Mouse (Mus musculus) lung, adult 2 months (tissue): Measurements from ENCODE around the gene Fsip1. TPM values are rescaled to one million over a fixed set of nuclear protein-coding genes. Genes with fewer than 3 reads are reported as not detected.

Source experiments
- DNase-seq: peaks from one replicate; pipeline ENCODE4 v3.0.0; 2022
- H3K4me1 ChIP-seq: fragments of 200-500 bp; 2 replicates; pipeline ENCODE4 v1.6.1; 2011; ENCODE audit warnings: low read length; ENCODE audit not compliant: control insufficient read depth, insufficient read depth
- H3K4me3 ChIP-seq: fragments of 200-500 bp; replicated peaks from 2 replicates; pipeline ENCODE3; 2011; ENCODE audit warnings: low read depth, mild to moderate bottlenecking, control low read depth, low read length; ENCODE audit errors: extremely low read depth
- CTCF ChIP-seq: fragments of 200-500 bp; IDR thresholded peaks from 2 replicates; pipeline ENCODE4 v1.5.1; 2011; ENCODE audit warnings: mild to moderate bottlenecking, low read length, control low read depth; ENCODE audit not compliant: insufficient read depth
- POLR2A ChIP-seq: fragments of 200-500 bp; IDR thresholded peaks from 2 replicates; pipeline ENCODE4 v1.6.1; 2011; ENCODE audit warnings: low read depth, mild to moderate bottlenecking, control low read depth, low read length, borderline replicate concordance; ENCODE audit errors: extremely low read depth
- WGBS: fragments of 180-500 bp; shearing (Covaris S2); methylation state at CpG from one replicate; pipeline ENCODE4 v1.1.7; 2018; 5-methylcytosine and 5-hydroxymethylcytosine counted together
- polyA plus RNA-seq: library from polyadenylated mRNA; depleted of rRNA; stranded (reverse); fragments of >200 nt; gene quantifications from 2 replicates; pipeline ENCODE4 v1.2.3, GENCODE M21; 2012

Fsip1 gene
- polyA plus RNA-seq, 1 experiment, result 0.60 TPM

DNA sequence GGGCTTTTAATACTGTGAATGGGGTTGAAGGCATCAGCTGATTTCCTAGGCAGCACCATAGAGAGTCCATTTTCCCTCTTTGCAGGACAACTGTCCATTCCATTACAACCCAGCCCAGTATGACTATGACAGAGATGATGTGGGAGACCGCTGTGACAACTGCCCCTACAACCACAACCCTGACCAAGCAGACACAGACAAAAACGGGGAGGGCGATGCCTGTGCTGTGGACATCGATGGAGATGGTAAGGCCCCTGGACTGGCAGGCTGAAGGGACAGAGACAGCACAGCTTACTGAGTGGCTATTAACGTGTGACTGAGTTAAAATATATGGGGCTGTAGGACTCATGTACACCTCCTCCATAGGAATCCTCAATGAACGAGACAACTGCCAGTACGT, 136.0 kb downstream of the Fsip1 start:
- WGBS, result 90% methylated on average over 7 of the region's 7 CpGs
- no peak overlapping the region for H3K4me3 ChIP-seq
- TF ChIP-seq CTCF (no peak), POLR2A (no peak)
- peaks cover 3% of the 10 kb centered on the region; the same call in 1 of the 2 replicates for H3K4me1 ChIP-seq
- DNase-seq, result no peak

DNA sequence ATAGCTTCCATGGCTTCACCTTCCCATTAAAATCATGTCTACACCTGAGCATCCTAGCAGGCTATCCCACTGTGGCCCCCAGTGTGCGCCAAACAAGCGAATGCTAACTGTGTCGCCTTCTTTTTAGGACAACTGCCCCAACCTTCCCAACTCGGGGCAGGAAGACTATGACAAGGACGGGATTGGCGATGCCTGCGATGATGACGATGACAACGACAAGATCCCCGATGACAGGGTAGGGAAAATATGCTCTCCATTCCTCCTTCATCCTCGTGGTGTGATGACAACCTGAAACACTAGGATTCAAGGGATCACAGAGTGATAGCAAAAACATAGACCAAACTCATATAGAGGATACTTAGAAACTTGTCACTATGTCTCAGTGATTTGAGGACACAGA, 136.7 kb downstream of the Fsip1 start:
- TF ChIP-seq CTCF (no peak), POLR2A (no peak)
- Histone ChIP-seq H3K4me3 (no peak overlapping the region), H3K4me1 (peaks cover 3% of the 10 kb centered on the region; the same call in 1 of the 2 replicates)
- DNase-seq, result no peak
- WGBS, result 92% methylated on average over 11 of the region's 11 CpGs

DNA sequence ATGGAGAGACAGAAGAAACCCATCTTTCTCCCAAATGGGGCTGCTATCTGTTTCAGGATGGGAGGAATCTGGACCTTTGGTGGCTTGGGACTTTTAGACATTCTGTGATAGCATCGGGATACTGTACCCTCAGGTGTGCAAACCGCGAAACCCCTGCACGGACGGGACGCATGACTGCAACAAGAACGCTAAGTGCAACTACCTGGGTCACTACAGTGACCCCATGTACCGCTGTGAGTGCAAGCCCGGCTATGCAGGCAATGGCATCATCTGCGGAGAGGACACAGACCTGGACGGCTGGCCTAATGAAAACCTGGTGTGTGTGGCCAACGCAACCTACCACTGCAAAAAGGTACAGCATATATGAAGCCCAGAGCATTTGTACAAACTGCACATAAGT, 137.1 kb downstream of the Fsip1 start:
- no peak for DNase-seq
- TF ChIP-seq POLR2A (no peak), CTCF (no peak)
- Histone ChIP-seq H3K4me1 (0 out of 2 replicates have a peak, but pooled peaks cover 3% of the 10 kb centered on the region), H3K4me3 (no peak overlapping the region)
- WGBS, result 94% methylated on average over 12 of the region's 12 CpGs

DNA sequence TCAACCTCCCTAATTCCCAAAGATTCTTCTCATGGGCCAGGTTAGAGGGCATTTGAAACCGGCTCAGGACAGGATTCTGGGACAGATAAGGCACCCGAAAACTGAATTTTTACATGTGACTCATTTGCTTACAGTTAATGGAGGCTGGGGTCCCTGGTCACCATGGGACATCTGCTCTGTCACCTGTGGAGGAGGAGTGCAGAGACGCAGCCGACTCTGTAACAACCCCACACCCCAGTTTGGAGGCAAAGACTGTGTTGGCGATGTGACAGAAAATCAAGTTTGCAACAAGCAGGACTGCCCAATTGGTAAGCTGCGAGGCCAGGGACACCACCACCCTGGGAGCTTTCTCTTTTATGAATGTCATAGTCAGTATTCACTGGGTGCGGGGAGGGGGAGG, 138.3 kb downstream of the Fsip1 start:
- H3K4me1 ChIP-seq, result no peaks in the 10 kb centered on the region
- WGBS, result 84% methylated on average over 7 of the region's 7 CpGs
- no peak for DNase-seq

DNA sequence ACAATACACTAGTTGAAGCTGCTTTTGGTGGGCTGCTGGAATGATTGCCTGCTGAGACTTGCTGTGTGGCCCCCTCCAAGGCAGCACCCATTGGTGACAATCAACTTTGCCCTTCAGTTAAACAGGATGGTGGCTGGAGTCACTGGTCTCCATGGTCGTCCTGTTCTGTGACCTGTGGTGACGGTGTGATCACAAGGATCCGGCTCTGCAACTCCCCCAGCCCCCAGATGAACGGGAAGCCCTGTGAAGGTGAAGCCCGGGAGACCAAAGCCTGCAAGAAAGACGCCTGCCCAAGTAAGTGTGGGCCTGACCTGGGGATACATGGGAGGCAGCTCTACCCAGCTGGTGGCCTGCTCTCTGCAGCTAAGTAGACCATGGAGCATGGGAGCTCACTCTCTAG, 138.7 kb downstream of the Fsip1 start:
- Histone ChIP-seq H3K4me1 (no peaks in the 10 kb centered on the region), H3K4me3 (no peak overlapping the region)
- DNase-seq, result no peak
- 77% methylated on average over 6 of the region's 6 CpGs for WGBS
- TF ChIP-seq CTCF (no peak), POLR2A (no peak)

More for the DNA sequence above, 138.3 kb downstream of the Fsip1 start:
- no peak overlapping the region for H3K4me3 ChIP-seq
- TF ChIP-seq CTCF, result no peak
- no peak for TF ChIP-seq POLR2A

DNA sequence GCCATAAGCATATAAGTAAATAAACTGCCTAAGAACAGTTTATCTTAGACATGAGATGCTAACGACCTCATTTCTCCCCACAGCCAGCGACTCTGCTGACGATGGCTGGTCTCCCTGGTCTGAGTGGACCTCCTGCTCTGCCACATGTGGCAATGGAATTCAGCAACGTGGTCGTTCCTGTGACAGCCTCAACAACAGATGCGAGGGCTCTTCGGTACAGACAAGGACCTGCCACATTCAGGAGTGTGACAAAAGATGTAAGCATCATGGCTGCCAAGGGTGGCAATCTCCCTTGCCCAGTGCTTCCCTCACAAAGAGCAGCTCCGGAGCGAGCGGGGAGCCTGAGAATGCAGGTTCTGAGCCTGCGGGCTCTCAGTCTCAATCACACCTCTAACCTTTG, 139.4 kb downstream of the Fsip1 start:
- Histone ChIP-seq H3K4me1 (no peaks in the 10 kb centered on the region), H3K4me3 (no peak overlapping the region)
- TF ChIP-seq POLR2A (no peak), CTCF (no peak)
- WGBS, result 63% methylated on average over 11 of the region's 11 CpGs
- no peak for DNase-seq

DNA sequence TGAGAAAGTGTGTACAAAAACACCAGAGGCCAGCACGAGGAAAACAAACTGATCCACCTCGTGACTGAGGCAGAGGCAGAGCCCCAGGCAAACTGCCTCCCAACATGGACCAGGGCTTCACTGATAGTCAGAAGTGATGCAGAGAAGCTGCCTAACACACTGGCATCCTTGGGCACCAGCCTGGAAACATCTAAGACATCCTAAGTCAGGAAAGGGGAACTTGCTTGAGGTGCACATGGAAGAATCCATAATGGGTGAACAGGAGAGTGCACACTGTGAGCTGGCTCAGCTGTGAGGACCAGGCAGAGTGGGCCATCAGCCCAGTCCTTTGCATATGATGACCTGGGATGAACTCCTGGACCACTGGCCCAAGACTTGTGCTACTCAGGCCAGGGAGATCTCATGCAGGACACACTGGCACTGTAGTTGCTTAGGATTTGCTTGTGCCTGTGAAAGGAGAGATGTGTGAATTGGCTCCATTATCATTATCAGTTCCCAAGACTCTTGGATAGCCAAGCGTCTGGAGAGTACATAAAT, 139.9 kb downstream of the Fsip1 start:
- WGBS, result 62% methylated on average over 3 of the region's 3 CpGs
- Histone ChIP-seq H3K4me3 (no peak overlapping the region), H3K4me1 (peaks cover 1% of the 10 kb centered on the region; the same call in 1 of the 2 replicates)
- TF ChIP-seq POLR2A, result no peak
- TF ChIP-seq CTCF, result no peak
- no peak for DNase-seq

DNA sequence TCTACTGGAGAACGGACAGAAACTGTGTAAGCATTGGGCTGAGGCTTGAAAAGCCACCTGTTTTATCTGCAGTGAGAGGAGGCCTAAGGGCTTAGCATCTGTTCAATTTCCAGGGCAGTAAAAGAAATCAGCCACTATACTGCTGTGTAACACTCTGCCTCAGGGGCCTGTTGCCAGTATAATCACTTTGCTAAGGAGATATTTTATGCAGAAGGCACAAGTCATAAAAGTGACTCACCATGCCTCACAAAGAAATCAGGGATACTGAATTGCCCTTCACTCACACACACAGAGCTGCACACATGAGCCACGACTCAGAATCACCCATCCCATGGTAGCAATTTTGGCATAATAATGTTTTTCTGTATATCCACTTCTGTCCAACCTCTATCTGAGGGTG, 140.6 kb downstream of the Fsip1 start:
- no peak for DNase-seq
- WGBS, result 65% methylated on average over 2 of the region's 2 CpGs
- Histone ChIP-seq H3K4me3 (no peak overlapping the region), H3K4me1 (peaks cover 2% of the 10 kb centered on the region; the same call in 1 of the 2 replicates)
- TF ChIP-seq CTCF (no peak), POLR2A (no peak)

DNA sequence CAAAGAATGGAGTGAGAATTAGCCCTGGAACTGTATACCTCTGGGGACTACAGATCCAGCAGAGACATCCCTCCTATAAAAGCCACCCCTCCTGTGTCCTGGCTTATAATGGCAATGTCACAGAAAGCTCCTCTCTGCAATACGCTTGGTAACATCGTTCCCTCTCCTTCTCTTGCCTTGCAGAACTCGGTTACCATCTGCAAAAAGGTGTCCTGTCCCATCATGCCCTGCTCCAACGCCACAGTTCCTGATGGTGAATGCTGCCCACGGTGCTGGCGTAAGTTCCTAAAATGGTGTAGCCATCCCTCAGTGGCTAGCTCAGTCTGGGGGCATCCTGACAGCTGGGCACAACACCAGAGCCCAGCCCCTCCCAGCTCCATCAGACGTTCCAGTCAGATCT, 141.1 kb downstream of the Fsip1 start:
- Histone ChIP-seq H3K4me1 (peaks cover 2% of the 10 kb centered on the region; the same call in 1 of the 2 replicates), H3K4me3 (no peak overlapping the region)
- TF ChIP-seq POLR2A (no peak), CTCF (no peak)
- WGBS, result 70% methylated on average over 7 of the region's 7 CpGs
- DNase-seq, result no peak

DNA sequence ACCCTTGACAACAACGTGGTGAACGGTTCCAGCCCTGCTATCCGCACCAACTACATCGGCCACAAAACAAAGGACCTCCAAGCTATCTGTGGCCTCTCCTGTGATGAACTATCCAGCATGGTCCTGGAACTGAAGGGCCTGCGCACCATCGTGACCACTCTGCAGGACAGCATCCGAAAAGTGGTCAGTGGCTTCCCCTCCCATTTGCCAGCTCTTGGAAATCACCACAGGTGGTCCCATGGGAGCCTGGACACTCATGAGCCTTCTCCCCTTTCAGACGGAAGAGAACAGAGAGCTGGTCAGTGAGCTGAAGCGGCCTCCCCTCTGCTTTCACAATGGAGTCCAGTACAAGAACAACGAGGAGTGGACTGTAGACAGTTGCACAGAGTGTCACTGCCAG, 142.1 kb downstream of the Fsip1 start:
- TF ChIP-seq POLR2A (no peak), CTCF (no peak)
- Histone ChIP-seq H3K4me1 (peaks cover 6% of the 10 kb centered on the region), H3K4me3 (no peak overlapping the region)
- DNase-seq, result no peak
- 79% methylated on average over 10 of the region's 10 CpGs for WGBS

DNA sequence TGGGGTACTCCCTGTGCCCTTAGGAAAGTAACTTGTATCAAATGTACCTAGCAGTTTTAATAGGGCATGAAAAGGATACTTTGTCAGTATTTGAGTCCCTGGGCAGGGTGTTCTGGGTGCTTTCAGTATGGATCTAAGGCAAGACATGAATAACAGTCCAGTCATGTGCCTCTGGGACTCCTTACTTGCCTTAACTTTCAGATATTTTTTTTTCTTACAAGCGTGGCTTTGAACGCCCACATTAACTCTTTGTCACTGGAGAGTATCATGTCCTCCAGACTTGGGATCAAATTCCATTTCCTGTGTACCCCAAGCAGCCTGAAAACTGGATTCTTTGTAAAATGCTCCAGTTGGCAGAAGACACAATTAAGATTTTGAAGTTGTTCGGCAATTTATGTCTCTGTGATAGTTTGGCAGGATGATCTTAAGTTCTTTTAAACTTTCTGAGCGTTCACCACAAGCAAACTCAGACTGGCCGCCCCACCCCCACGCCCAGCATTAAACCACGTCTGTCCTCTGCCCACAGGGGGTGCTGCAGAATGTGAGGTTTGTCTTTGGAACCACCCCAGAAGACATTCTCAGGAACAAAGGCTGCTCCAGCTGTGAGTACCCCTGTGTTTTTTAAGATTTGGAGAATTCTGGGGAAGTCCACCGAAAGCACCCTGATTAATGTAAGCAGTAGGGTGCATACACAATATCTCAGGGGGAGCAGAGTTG, 142.8 kb downstream of the Fsip1 start:
- H3K4me3 ChIP-seq, result no peak overlapping the region
- DNase-seq, result peak; percentile 27
- WGBS, result 35% methylated on average over 8 of the region's 8 CpGs
- TF ChIP-seq CTCF, result 0 out of 2 replicates have a peak, but pooled peaks have one; percentile 16
- TF ChIP-seq POLR2A, result no peak
- peaks cover 7% of the 10 kb centered on the region for H3K4me1 ChIP-seq
